Mouse (Mus musculus) CD4-positive helper T cell, adult 2 months (primary cell): Measurements from ENCODE around the gene Bptf.
"Not testable (repeated sequence)": the region's sequence is repeated elsewhere in the genome, so short reads cannot be mapped to it uniquely, and the experiment has no call there.

Experiments
- DNase-seq: peaks from one replicate; pipeline ENCODE4 v3.0.0-alpha.2; 2012; ENCODE audit warnings: low read depth, missing footprints, low spot score

The Bptf gene

GRCm38 (mm10) chr11:106987384-106987783 is 144.5 kb downstream of the Bptf start:
- no peak for DNase-seq

DNA sequence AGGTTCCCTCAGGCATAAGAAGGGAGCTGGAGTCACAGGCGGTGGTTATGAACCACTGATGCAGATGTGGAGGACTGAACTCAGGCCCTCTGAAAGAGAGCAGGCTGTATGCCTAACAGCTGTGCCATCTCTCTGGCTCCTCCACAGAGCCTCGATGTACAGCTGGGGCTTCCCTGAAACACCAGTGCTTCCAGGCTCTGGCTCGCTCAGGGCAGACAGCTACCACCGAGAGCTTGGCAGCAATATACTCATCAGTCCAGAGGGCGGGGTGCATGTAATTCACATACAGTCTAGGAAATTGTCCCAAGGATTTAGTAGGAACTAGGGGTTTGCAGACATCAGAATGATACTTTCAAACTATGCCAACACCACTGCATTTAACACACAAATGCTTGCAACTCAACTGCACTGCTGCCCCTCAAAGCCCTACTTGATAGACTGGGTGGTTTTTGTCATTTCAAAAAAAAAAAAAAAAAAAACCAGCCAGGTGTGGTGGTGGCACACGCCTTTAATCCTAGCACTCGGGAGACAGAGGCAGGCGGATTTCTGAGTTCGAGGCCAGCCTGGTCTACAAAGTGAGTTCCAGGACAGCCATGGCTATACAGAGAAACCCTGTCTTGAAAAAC is 145.8 kb downstream of the Bptf start:
- DNase-seq = not testable (repeated sequence)
